Mouse (Mus musculus) CH12.LX (cell line): ENCODE measurements around the gene Cabp2. TPM values are rescaled to one million over a fixed set of nuclear protein-coding genes. Genes with fewer than 3 reads are reported as not detected.
A peak's percentile ranks its signal among the peaks of the same experiment; 100 is the strongest.

Source experiments
- DNase-seq: peaks from one replicate; pipeline ENCODE4 v3.0.0-alpha.2; 2013; ENCODE audit errors: extremely low read depth
- H3K27ac ChIP-seq: 2 replicates; pipeline ENCODE4 v1.5.1; 2012; ENCODE audit warnings: low read depth, mild to moderate bottlenecking, control low read depth, moderate library complexity; ENCODE audit not compliant: insufficient read depth
- H3K27me3 ChIP-seq: replicated peaks from 2 replicates; pipeline ENCODE3; 2012; ENCODE audit warnings: inconsistent platforms
- H3K36me3 ChIP-seq, 2 experiments: replicated peaks in 1 of 2; 2 replicates each; pipeline versions ENCODE3 to v1.6.1; 2012; ENCODE audit warnings: inconsistent platforms in 1 of 2, low read length in 1 of 2, mild to moderate bottlenecking in 1 of 2, mixed read lengths in 1 of 2, moderate library complexity in 1 of 2; ENCODE audit not compliant: control insufficient read depth in 1 of 2, insufficient read depth in 1 of 2
- H3K4me1 ChIP-seq, 2 experiments: 2 replicates each; pipeline ENCODE4 v1.6.1; 2012; ENCODE audit warnings: inconsistent platforms in 1 of 2, moderate library complexity in 1 of 2; ENCODE audit not compliant: insufficient read depth in 2 of 2, control insufficient read depth in 1 of 2
- H3K4me2 ChIP-seq: 2 replicates; pipeline ENCODE4 v1.6.1; 2012; ENCODE audit warnings: low read depth, mild to moderate bottlenecking, control low read depth; ENCODE audit not compliant: poor library complexity, insufficient read depth, severe bottlenecking
- H3K4me3 ChIP-seq, 3 experiments: fragments of 150-350 bp in 1 of 3; sonication (generic) in 1 of 3; replicated peaks in 1 of 3; 2 replicates each; pipeline versions ENCODE3 to v1.5.1; 2011 to 2012; ENCODE audit warnings: low read depth in 2 of 3, low read length in 2 of 3, mild to moderate bottlenecking in 2 of 3, moderate library complexity in 2 of 3, control low read depth in 1 of 3, improper control_type of control experiment in 1 of 3, inconsistent platforms in 1 of 3, mixed read lengths in 1 of 3; ENCODE audit not compliant: poor library complexity in 1 of 3
- H3K79me2 ChIP-seq: replicated peaks from 2 replicates; pipeline ENCODE4 v1.6.1; 2012; ENCODE audit warnings: mild to moderate bottlenecking, moderate library complexity; ENCODE audit not compliant: control insufficient read depth, poor library complexity, insufficient read depth, severe bottlenecking; ENCODE audit errors: extremely low read depth
- H3K9ac ChIP-seq: 2 replicates; pipeline ENCODE4 v1.6.1; 2012; ENCODE audit warnings: low read depth, mild to moderate bottlenecking, control low read depth, moderate library complexity; ENCODE audit not compliant: insufficient read depth
- H3K9me3 ChIP-seq: replicated peaks from 2 replicates; pipeline ENCODE3; 2012; ENCODE audit warnings: low read length, inconsistent platforms, mixed read lengths
- BHLHE40 ChIP-seq: IDR thresholded peaks from 2 replicates; pipeline ENCODE4 v1.6.1; 2011; ENCODE audit warnings: mild to moderate bottlenecking, low read depth, low read length, improper control_type of control experiment
- CHD1 ChIP-seq: IDR thresholded peaks from 2 replicates; pipeline ENCODE4 v1.6.1; 2012; ENCODE audit warnings: low read depth, low read length, improper control_type of control experiment, inconsistent platforms
- CTCF ChIP-seq, 2 experiments: IDR thresholded peaks in 1 of 2; conservative IDR thresholded peaks in 1 of 2; 2 replicates each; pipeline ENCODE4 v1.5.1; 2011 to 2012; ENCODE audit warnings: low read depth in 2 of 2, low read length in 2 of 2, improper control_type of control experiment in 1 of 2, inconsistent platforms in 1 of 2, mild to moderate bottlenecking in 1 of 2, moderate library complexity in 1 of 2
- E2F4 ChIP-seq: IDR thresholded peaks from 2 replicates; pipeline ENCODE4 v1.6.1; 2011; ENCODE audit warnings: low read depth, low read length, improper control_type of control experiment; ENCODE audit not compliant: insufficient replicate concordance
- EP300 ChIP-seq: IDR thresholded peaks from 2 replicates; pipeline ENCODE4 v1.6.1; 2011; ENCODE audit warnings: low read length, improper control_type of control experiment
- ETS1 ChIP-seq: conservative IDR thresholded peaks from 2 replicates; pipeline ENCODE4 v1.6.1; 2012; ENCODE audit warnings: low read depth, mild to moderate bottlenecking, inconsistent platforms, low read length, improper control_type of control experiment, moderate library complexity
- GABPA ChIP-seq: IDR thresholded peaks from 2 replicates; pipeline ENCODE4 v1.6.1; 2012; ENCODE audit warnings: low read depth, low read length, improper control_type of control experiment, inconsistent platforms; ENCODE audit not compliant: insufficient replicate concordance
- HCFC1 ChIP-seq: IDR thresholded peaks from 2 replicates; pipeline ENCODE4 v1.6.1; 2012; ENCODE audit warnings: low read depth, mild to moderate bottlenecking, inconsistent platforms, low read length, improper control_type of control experiment
- IRF4 ChIP-seq: IDR thresholded peaks from 2 replicates; pipeline ENCODE4 v1.6.1; 2014; ENCODE audit warnings: low read depth, mild to moderate bottlenecking, inconsistent platforms, low read length, improper control_type of control experiment
- JUND ChIP-seq: conservative IDR thresholded peaks from 2 replicates; pipeline ENCODE4 v1.6.1; 2011; ENCODE audit warnings: low read depth, low read length, improper control_type of control experiment
- KAT2A ChIP-seq: IDR thresholded peaks from 2 replicates; pipeline ENCODE4 v1.6.1; 2012; ENCODE audit warnings: low read length, improper control_type of control experiment, inconsistent platforms; ENCODE audit not compliant: insufficient replicate concordance
- MAX ChIP-seq: IDR thresholded peaks from 2 replicates; pipeline ENCODE4 v1.6.1; 2011; ENCODE audit warnings: low read length, improper control_type of control experiment
- MAZ ChIP-seq: IDR thresholded peaks from 2 replicates; pipeline ENCODE4 v1.6.1; 2012; ENCODE audit warnings: low read depth, mild to moderate bottlenecking, inconsistent platforms, low read length, improper control_type of control experiment, moderate library complexity
- MEF2A ChIP-seq: IDR thresholded peaks from 2 replicates; pipeline ENCODE4 v1.6.1; 2014; ENCODE audit warnings: low read depth, mild to moderate bottlenecking, inconsistent platforms, low read length, improper control_type of control experiment, borderline replicate concordance
- MXI1 ChIP-seq: IDR thresholded peaks from 2 replicates; pipeline ENCODE4 v1.6.1; 2011; ENCODE audit warnings: mild to moderate bottlenecking, low read depth, low read length, improper control_type of control experiment
- MYC ChIP-seq: IDR thresholded peaks from 2 replicates; pipeline ENCODE4 v1.6.1; 2011; ENCODE audit warnings: low read depth, mild to moderate bottlenecking, improper control_type of control experiment, low read length
- NELFE ChIP-seq: IDR thresholded peaks from 2 replicates; pipeline ENCODE4 v1.6.1; 2011; ENCODE audit warnings: low read depth, low read length, improper control_type of control experiment
- NRF1 ChIP-seq: IDR thresholded peaks from 2 replicates; pipeline ENCODE4 v1.6.1; 2014; ENCODE audit warnings: low read depth, mild to moderate bottlenecking, inconsistent platforms, low read length, improper control_type of control experiment, moderate library complexity
- PAX5 ChIP-seq: IDR thresholded peaks from 2 replicates; pipeline ENCODE4 v1.6.1; 2012; ENCODE audit warnings: low read length, inconsistent platforms, mixed read lengths
- POLR2A ChIP-seq: IDR thresholded peaks from 2 replicates; pipeline ENCODE4 v1.6.1; 2011; ENCODE audit warnings: low read depth, mild to moderate bottlenecking, improper control_type of control experiment, low read length
- POLR2AphosphoS2 ChIP-seq: IDR thresholded peaks from 2 replicates; pipeline ENCODE4 v1.6.1; 2011; ENCODE audit warnings: low read depth, low read length, improper control_type of control experiment
- RAD21 ChIP-seq: IDR thresholded peaks from 2 replicates; pipeline ENCODE4 v1.6.1; 2011; ENCODE audit warnings: low read depth, mild to moderate bottlenecking, low read length, improper control_type of control experiment, moderate library complexity
- RCOR1 ChIP-seq: conservative IDR thresholded peaks from 2 replicates; pipeline ENCODE4 v1.6.1; 2012; ENCODE audit warnings: low read depth, mild to moderate bottlenecking, inconsistent platforms, low read length, improper control_type of control experiment
- SIN3A ChIP-seq: IDR thresholded peaks from 2 replicates; pipeline ENCODE4 v1.6.1; 2012; ENCODE audit warnings: low read length, improper control_type of control experiment, inconsistent platforms
- SMC3 ChIP-seq: IDR thresholded peaks from 2 replicates; pipeline ENCODE4 v1.6.1; 2011; ENCODE audit warnings: low read depth, low read length, improper control_type of control experiment
- TCF12 ChIP-seq: IDR thresholded peaks from 2 replicates; pipeline ENCODE4 v1.6.1; 2014; ENCODE audit warnings: low read depth, mild to moderate bottlenecking, inconsistent platforms, low read length, improper control_type of control experiment
- UBTF ChIP-seq: IDR thresholded peaks from 2 replicates; pipeline ENCODE4 v1.6.1; 2012; ENCODE audit warnings: low read depth, mild to moderate bottlenecking, inconsistent platforms, low read length, improper control_type of control experiment, moderate library complexity
- USF1 ChIP-seq: IDR thresholded peaks from 2 replicates; pipeline ENCODE4 v1.6.1; 2014; ENCODE audit warnings: low read depth, mild to moderate bottlenecking, inconsistent platforms, low read length, improper control_type of control experiment
- USF2 ChIP-seq: conservative IDR thresholded peaks from 2 replicates; pipeline ENCODE4 v1.6.1; 2011; ENCODE audit warnings: low read depth, low read length, improper control_type of control experiment
- ZC3H11A ChIP-seq: IDR thresholded peaks from 2 replicates; pipeline ENCODE4 v1.6.1; 2012; ENCODE audit warnings: low read depth, mild to moderate bottlenecking, inconsistent platforms, low read length, improper control_type of control experiment
- ZKSCAN1 ChIP-seq: IDR thresholded peaks from 2 replicates; pipeline ENCODE4 v1.6.1; 2012; ENCODE audit warnings: low read depth, inconsistent platforms, low read length, improper control_type of control experiment, borderline replicate concordance
- ZNF384 ChIP-seq: IDR thresholded peaks from 2 replicates; pipeline ENCODE4 v1.6.1; 2012; ENCODE audit warnings: low read depth, low read length, improper control_type of control experiment, inconsistent platforms
- dilution Hi-C: fragments of 300-500 bp; cut with MboI; formaldehyde crosslinking; loops from 2 replicates; pipeline ENCODE4 v1.14.3; 2020; ENCODE audit warnings: low sequenced_read_pairs; ENCODE audit not compliant: extremely low pct_unique_long_range_greater_than_20kb, extremely low pct_ligation_motif_present
- in situ Hi-C: fragments of 300-500 bp; cut with MboI; formaldehyde crosslinking; loops from 3 replicates; pipeline ENCODE4 v1.14.3; 2019; ENCODE audit warnings: low sequenced_read_pairs, low pct_ligation_motif_present, low pct_unique_long_range_greater_than_20kb, mixed read lengths
- polyA plus RNA-seq: library from polyadenylated mRNA; unstranded; fragments of >175 nt; gene quantifications from 2 replicates; pipeline ENCODE4 v1.2.1, GENCODE M21; 2012; ENCODE audit warnings: low read depth; ENCODE audit not compliant: insufficient read length
- total RNA-seq, 2 experiments: library from RNA; depleted of rRNA; stranded (reverse); fragments of 300-350 nt in 1 of 2; fragments of >200 nt in 1 of 2; gene quantifications; 2 replicates each; pipeline ENCODE4 v1.2.3; 2012 to 2014

The Cabp2 gene
- total and polyA plus RNA-seq, 3 experiments: not detected

DNA sequence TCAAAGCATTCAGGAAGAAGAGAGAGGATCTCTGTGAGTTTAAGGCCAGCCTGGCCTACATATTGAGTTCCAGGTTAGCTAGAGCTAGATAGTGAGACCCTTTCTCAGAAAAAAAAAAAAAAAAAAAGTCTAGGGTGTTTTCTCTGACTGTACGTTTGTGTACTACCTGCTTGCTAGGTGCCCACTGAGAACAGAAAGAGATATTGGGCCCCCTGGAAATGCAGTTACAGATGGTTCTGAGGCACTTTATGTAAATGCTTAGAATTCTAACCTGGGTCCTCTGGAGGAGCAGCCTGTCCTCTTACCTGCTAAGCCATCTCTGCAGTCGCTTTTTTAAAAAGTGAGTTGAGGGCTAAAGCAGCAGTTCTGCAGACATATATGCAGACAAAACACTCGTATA, 14.4 kb downstream of the Cabp2 start:
- H3K9ac ChIP-seq: no peak overlapping the region
- TF ChIP-seq ZKSCAN1: no peak
- peak; percentile 65 for TF ChIP-seq ZNF384

GRCm38 (mm10) chr19:4096642-4097440, 15.5 kb downstream of the Cabp2 start, which contains the start of gene Cdk2ap2:
Gene Cdk2ap2 (plus strand): TSS chr19:4097182.
- peaks cover 5 to 18% of the 10 kb centered on the region in 2 experiments for H3K36me3 ChIP-seq
- H3K27me3 ChIP-seq: no peaks in the 10 kb centered on the region
- peaks cover 9% of the 10 kb centered on the region for H3K79me2 ChIP-seq
- peaks cover 18 to 44% of the 10 kb centered on the region in 2 experiments for H3K4me1 ChIP-seq
- in situ Hi-C loops (no loop called here), dilution Hi-C loops (no loop called here)
- H3K4me3 ChIP-seq: peak within 1 kb of the TSS; percentile 57 to 73 (median 72)
- H3K27ac ChIP-seq: peak within 1 kb of the TSS; percentile 79
- no peaks in the 10 kb centered on the region for H3K9me3 ChIP-seq
- DNase-seq: peak; percentile 98
- peak within 1 kb of the TSS; percentile 95 for H3K4me2 ChIP-seq
- peak within 1 kb of the TSS; percentile 65 for H3K9ac ChIP-seq
- peak; percentile 8; the same call in 1 of the 2 replicates for TF ChIP-seq MAX
- TF ChIP-seq NELFE: peak; percentile 76
- no peak for TF ChIP-seq MEF2A
- TF ChIP-seq TCF12: peak; percentile 27; the same call in 1 of the 2 replicates
- TF ChIP-seq ETS1: no peak
- no peak for TF ChIP-seq JUND
- no peak for TF ChIP-seq USF1
- TF ChIP-seq MYC: 0 out of 2 replicates have a peak, but pooled peaks have one; percentile 23
- no peak for TF ChIP-seq GABPA
- no peak for TF ChIP-seq MAZ
- TF ChIP-seq CTCF (conservative IDR thresholded peaks at IDR 0.05 in 1 of 2, IDR thresholded peaks at IDR 0.05 in 1 of 2; ENCODE audit: low read depth in 2 of 2, low read length in 2 of 2): no peak
- TF ChIP-seq RCOR1: no peak
- no peak for TF ChIP-seq ZNF384
- TF ChIP-seq KAT2A: no peak
- TF ChIP-seq BHLHE40: no peak
- peak; percentile 67 for TF ChIP-seq HCFC1
- peak; percentile 97 for TF ChIP-seq MXI1
- TF ChIP-seq EP300: no peak
- no peak for TF ChIP-seq RAD21
- no peak for TF ChIP-seq PAX5
- TF ChIP-seq IRF4: no peak
- no peak for TF ChIP-seq SMC3
- TF ChIP-seq USF2: no peak
- peak; percentile 96 for TF ChIP-seq NRF1
- no peak for TF ChIP-seq CHD1
- no peak for TF ChIP-seq UBTF
- TF ChIP-seq ZC3H11A: no peak
- peak; percentile 93 for TF ChIP-seq POLR2A
- 0 out of 2 replicates have a peak, but pooled peaks have one; percentile 56 for TF ChIP-seq POLR2AphosphoS2
- peak; percentile 78 for TF ChIP-seq SIN3A
- no peak; the same call in 1 of the 2 replicates for TF ChIP-seq E2F4

More for the DNA sequence above, 14.4 kb downstream of the Cabp2 start:
- no peak for DNase-seq
- peaks cover 4 to 8% of the 10 kb centered on the region in 2 experiments for H3K36me3 ChIP-seq
- in situ Hi-C loops (no loop called here), dilution Hi-C loops (no loop called here)
- H3K27me3 ChIP-seq: no peaks in the 10 kb centered on the region
- H3K27ac ChIP-seq: no peak overlapping the region
- H3K4me1 ChIP-seq: peaks cover 12 to 34% of the 10 kb centered on the region in 2 experiments
- H3K9me3 ChIP-seq: no peaks in the 10 kb centered on the region
- H3K79me2 ChIP-seq: peaks cover 9% of the 10 kb centered on the region
- H3K4me2 ChIP-seq: no peak overlapping the region
- no peak overlapping the region for H3K4me3 ChIP-seq
